Mouse (Mus musculus): Measurements from ENCODE around the gene Pigf.

GRCm38 (mm10) chr17:86988161-86988560 is 37.0 kb downstream of the Pigf start:
- TF ChIP-seq POLR2A (IDR thresholded peaks at IDR 0.05; ENCODE audit: insufficient read length, low read depth) (no peak), USF1 (IDR thresholded peaks at IDR 0.05; ENCODE audit: low read depth) (no peak), MAX (IDR thresholded peaks at IDR 0.05; ENCODE audit: low read depth) (no peak), POLR2AphosphoS2 (IDR thresholded peaks at IDR 0.05; ENCODE audit: insufficient read length, low read depth) (no peak), TCF3 (IDR thresholded peaks at IDR 0.05; ENCODE audit: insufficient read length, low read depth) (no peak), MYOD1 (IDR thresholded peaks at IDR 0.05; ENCODE audit: control insufficient read depth in 1 of 3, insufficient read length in 2 of 3, low read depth in 2 of 3) (no peak), E2F4 (IDR thresholded peaks at IDR 0.05; ENCODE audit: insufficient read depth) (no peak), MYOG (IDR thresholded peaks at IDR 0.05; ENCODE audit: control insufficient read depth in 1 of 3, insufficient read depth in 1 of 3, insufficient read length in 2 of 3, low read depth in 2 of 3) (no peak)

Data from myocyte (in vitro differentiated cells).